Mouse (Mus musculus) midbrain, embryonic 12.5 days (tissue): Measurements from ENCODE around the gene Rccd1. TPM values are rescaled to one million over a fixed set of nuclear protein-coding genes. Genes with fewer than 3 reads are reported as not detected.

Source experiments
- ATAC-seq: fragments of 200-750 bp; cut with Nextera tagmentation; 2 replicates; pipeline ENCODE4 v1.8.0; 2017; ENCODE audit warnings: low read depth, moderate TSS enrichment, moderate library complexity; ENCODE audit not compliant: low FRiP score
- H3K27ac ChIP-seq: fragments of 300-500 bp; sonication (generic); replicated peaks from 2 replicates; pipeline ENCODE4 v1.5.1; 2016; ENCODE audit warnings: mild to moderate bottlenecking
- H3K27me3 ChIP-seq: fragments of 300-500 bp; sonication (generic); 2 replicates; pipeline ENCODE4 v1.6.1; 2016; ENCODE audit warnings: mild to moderate bottlenecking
- H3K36me3 ChIP-seq: fragments of 300-500 bp; sonication (generic); 2 replicates; pipeline ENCODE4 v1.6.1; 2016
- H3K4me1 ChIP-seq: fragments of 300-500 bp; sonication (generic); 2 replicates; pipeline ENCODE4 v1.6.1; 2016
- H3K4me2 ChIP-seq: fragments of 300-500 bp; sonication (generic); replicated peaks from 2 replicates; pipeline ENCODE4 v1.6.1; 2016; ENCODE audit warnings: mild to moderate bottlenecking, moderate library complexity
- H3K4me3 ChIP-seq: fragments of 300-500 bp; sonication (generic); 2 replicates; pipeline ENCODE4 v1.5.1; 2016; ENCODE audit warnings: mild to moderate bottlenecking
- H3K9ac ChIP-seq: fragments of 300-500 bp; sonication (generic); replicated peaks from 2 replicates; pipeline ENCODE4 v1.6.1; 2016; ENCODE audit warnings: mild to moderate bottlenecking, moderate library complexity
- H3K9me3 ChIP-seq: fragments of 300-500 bp; sonication (generic); 2 replicates; pipeline ENCODE4 v1.6.1; 2016; ENCODE audit warnings: mild to moderate bottlenecking
- WGBS: fragments of 180-500 bp; shearing (Covaris S2); methylation state at CpG from one replicate; pipeline ENCODE4 v1.1.7; 2016; 5-methylcytosine and 5-hydroxymethylcytosine counted together
- polyA plus RNA-seq: library from polyadenylated mRNA; unstranded; fragments of >200 nt; fragmentation: Nextera tagmentation; extraction: Ambion mirVana; gene quantifications from 2 replicates; pipeline ENCODE4 v1.2.1, GENCODE M21; 2016

Rccd1 gene
- polyA plus RNA-seq, 1 experiment from 2014 or later: 14.2 TPM

DNA sequence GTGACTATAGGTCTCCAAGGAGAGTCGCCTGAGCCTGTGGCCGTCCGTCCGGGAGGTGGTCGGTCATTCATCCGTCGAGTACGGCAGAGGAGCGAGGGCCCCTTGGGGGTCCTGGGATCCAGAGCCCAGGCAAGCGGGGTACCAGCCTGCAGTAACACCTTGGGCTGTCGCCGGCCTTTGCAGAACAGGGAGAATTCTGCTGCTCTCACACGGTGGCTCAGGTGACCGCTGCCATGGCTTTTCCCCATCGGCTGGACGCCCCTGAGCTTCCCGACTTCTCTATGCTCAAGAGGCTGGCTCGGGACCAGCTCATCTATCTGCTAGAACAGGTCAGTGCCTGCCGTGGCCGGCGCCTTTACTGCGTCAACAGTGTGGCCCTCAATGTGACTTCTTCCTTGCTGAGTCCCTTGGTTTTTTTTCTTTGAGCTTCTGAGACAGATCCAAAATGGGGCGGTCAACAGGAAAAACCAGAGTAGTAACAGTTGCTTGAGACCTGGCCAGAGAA, 54.5 kb downstream of the Rccd1 start:
- Histone ChIP-seq H3K4me2 (peak overlapping the region; percentile 92), H3K27ac (peak overlapping the region; percentile 73), H3K36me3 (peaks cover 51% of the 10 kb centered on the region), H3K9ac (peak overlapping the region; percentile 70), H3K27me3 (no peaks in the 10 kb centered on the region), H3K4me1 (peaks cover 23% of the 10 kb centered on the region), H3K4me3 (peak overlapping the region; percentile 87), H3K9me3 (peaks cover 18% of the 10 kb centered on the region)
- 1% methylated on average over 23 of the region's 23 CpGs for WGBS
- ATAC-seq: no peak

DNA sequence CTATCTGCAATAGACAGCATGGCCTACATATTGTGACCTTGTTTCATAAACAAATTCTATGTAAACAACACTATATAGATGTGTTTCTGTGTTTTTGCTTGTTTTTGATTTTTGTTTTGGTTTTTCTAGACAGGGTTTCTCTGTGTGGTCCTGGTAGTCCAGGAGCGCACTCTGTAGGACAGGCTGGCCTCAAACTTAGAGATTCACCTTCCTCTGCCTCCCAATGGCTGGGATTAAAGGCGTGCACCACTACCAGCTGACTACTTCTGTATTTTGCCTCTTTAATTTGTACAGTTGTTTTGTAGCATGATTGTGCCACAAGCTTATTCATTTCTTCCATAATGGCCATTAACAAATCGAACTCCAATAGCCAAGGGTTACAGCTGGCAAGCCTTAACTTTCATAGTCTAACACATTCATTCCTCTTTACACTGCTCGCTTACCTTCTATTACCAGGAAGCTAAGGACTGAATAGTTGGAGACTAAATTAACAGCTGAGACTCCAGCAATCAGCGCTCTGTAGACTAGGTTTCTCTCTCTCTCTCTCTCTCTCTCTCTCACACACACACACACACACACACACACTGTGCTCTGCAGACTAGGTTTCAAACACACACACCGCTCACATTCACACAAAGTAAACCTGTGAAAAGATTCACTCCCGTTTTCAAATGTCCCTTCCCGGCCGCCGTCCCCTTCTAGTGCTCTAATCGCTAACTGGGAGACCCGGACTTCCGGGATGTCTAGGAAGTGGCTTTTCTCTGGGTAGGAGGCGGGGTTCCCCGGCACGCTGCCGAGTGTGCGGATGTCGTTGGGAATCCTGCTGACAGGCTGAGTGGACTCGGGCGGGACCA, 55.1 kb downstream of the Rccd1 start, which contains the start of gene Vps33b:
Gene Vps33b, plus strand, starts transcription at position 753 of the 854 bp plus-strand sequence.
- WGBS: 4% methylated on average over 21 of the region's 21 CpGs
- Histone ChIP-seq H3K4me3 (peak within 1 kb of the TSS; percentile 87), H3K27me3 (no peaks in the 10 kb centered on the region), H3K9ac (peak within 1 kb of the TSS; percentile 70), H3K4me2 (peak within 1 kb of the TSS; percentile 92), H3K27ac (peak within 1 kb of the TSS; percentile 73), H3K4me1 (peaks cover 23% of the 10 kb centered on the region), H3K36me3 (peaks cover 51% of the 10 kb centered on the region), H3K9me3 (peaks cover 11% of the 10 kb centered on the region)
- peak; percentile 90 for ATAC-seq

DNA sequence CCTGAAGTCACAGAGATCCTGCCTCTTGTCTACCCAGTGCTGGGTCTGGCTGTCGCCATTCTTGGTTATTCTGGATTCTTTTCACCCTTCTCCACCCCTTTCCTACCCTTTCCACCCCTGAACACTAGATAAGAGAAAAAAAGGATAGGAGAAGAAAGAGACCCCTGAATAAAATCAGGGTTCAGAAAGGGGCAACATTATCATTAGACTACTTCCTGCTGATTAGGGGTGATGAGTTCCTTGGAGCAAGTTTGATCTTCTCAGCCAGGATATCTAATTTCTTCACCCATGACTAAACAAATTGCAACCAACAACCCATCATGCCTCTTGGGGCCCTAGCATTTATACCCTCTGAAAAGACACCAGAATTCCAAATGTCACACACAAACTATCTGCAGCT, 56.5 kb downstream of the Rccd1 start:
- H3K4me1 ChIP-seq: peaks cover 23% of the 10 kb centered on the region
- 74% methylated on average over 1 of the region's 1 CpGs for WGBS
- H3K9me3 ChIP-seq: no peaks in the 10 kb centered on the region
- no peaks in the 10 kb centered on the region for H3K27me3 ChIP-seq
- H3K36me3 ChIP-seq: peaks cover 40% of the 10 kb centered on the region
- ATAC-seq: no peak
- no peak overlapping the region for H3K4me2 ChIP-seq
- H3K4me3 ChIP-seq: no peak overlapping the region
- no peak overlapping the region for H3K27ac ChIP-seq
- H3K9ac ChIP-seq: no peak overlapping the region

DNA sequence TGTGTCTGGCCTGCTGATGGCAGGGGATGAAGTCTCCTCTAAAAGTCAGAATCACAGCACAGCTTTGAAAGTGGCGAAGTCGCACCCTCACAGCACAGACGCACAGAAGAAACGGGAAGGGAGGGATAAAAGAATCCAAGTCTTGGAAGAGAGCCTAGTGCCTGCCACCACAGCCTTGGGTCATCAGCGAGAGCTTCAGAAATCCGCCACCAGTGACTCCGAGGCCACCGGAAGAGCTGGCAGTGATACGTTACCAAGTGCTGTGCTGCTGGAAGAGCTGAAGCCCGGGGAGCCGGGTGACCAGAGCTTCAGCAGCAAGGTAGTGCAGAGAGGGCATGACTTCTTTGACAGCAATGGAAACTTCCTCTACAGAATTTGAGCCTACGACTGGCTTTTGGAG, 59.6 kb downstream of the Rccd1 start:
- no peak for ATAC-seq
- WGBS: 96% methylated on average over 12 of the region's 12 CpGs

DNA sequence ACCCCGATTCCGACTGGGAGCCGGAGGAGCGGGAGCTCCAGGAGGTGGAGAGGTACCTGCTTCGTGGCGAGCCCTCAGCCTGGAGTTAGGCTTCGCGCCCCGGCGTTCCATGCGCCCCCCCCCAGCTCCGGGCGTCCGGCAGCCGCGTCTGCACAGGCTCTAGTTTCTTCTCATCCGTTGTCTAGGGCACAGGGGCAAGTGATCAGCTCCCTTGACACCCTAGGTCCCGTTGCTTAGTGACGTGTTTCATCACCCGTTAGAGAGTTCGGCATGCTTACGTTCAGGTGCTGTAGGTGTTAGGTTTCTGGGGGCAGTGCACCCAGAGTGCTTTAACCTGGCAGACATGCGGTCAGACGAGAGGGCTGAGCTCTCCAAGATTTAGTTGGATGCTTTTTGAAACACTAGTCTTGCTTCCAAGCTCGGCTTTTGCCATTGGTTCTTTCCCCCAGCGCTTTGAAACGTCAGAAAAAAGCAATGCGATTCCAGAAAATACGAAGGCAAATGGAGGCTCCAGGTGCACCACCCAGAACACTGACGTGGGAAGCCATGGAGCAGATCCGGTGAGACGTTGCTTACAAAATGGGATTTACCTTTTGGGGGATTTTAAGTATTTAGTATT, 62.8 kb downstream of the Rccd1 start:
- Histone ChIP-seq H3K9ac (peak overlapping the region; percentile 78), H3K4me3 (peak overlapping the region; percentile 87), H3K27me3 (peaks cover 35% of the 10 kb centered on the region), H3K4me1 (peaks cover 14% of the 10 kb centered on the region), H3K4me2 (peak overlapping the region; percentile 96), H3K27ac (peak overlapping the region; percentile 52; the same call in 1 of the 2 replicates), H3K9me3 (no peaks in the 10 kb centered on the region), H3K36me3 (peaks cover 26% of the 10 kb centered on the region)
- peak; percentile 70 for ATAC-seq
- WGBS: 2% methylated on average over 29 of the region's 32 CpGs

More for the DNA sequence above, 59.6 kb downstream of the Rccd1 start:
- Histone ChIP-seq H3K4me1 (peaks cover 23% of the 10 kb centered on the region), H3K27ac (no peak overlapping the region), H3K27me3 (peaks cover 6% of the 10 kb centered on the region), H3K4me3 (no peak overlapping the region), H3K36me3 (peaks cover 33% of the 10 kb centered on the region), H3K9ac (no peak overlapping the region), H3K4me2 (no peak overlapping the region), H3K9me3 (no peaks in the 10 kb centered on the region)

DNA sequence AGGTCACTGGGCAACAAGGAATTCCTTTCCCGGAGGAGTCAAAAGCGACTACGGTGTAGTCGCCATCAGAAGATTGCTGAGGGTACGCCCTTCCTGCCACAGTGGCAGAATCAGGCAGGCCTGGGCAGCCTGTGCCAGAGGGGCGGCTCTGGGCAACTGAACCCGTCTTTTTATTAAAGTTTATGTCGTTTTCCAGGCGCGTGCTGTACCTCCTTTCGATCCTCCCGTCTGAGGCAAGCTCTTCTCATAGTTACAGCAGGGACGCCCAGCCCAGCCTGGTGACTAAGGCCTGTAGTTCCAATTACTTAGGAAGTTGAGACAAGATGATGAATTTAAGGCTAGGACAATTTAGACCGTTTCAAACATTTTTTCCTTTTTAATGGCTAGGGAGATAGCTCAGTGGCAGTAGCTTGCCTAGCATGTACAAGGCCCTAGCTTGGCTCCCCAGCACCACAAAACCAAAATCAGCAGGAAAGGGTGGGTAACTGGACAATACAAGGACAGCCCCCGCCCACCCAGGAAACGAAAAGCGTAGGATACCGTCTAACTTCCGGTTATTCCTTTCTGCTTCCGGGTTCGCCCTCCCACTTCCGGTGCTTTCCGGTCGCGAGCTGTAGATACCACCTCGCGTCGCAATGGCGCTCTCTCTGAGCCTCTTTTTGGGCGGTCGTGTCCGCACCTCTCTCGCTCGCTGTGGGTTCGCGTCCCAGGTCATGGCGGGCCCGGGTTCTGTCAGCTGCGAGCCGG, 63.5 kb downstream of the Rccd1 start, which contains the start of gene Ngrn:
Gene Ngrn, plus strand, starts transcription at position 591 of the 747 bp plus-strand sequence.
- Histone ChIP-seq H3K27me3 (peaks cover 35% of the 10 kb centered on the region), H3K27ac (peak within 1 kb of the TSS; percentile 54), H3K36me3 (peaks cover 19% of the 10 kb centered on the region), H3K9me3 (no peaks in the 10 kb centered on the region), H3K4me3 (peak within 1 kb of the TSS; percentile 87), H3K9ac (peak within 1 kb of the TSS; percentile 78), H3K4me2 (peak within 1 kb of the TSS; percentile 96), H3K4me1 (peaks cover 14% of the 10 kb centered on the region)
- ATAC-seq: peak; percentile 95
- WGBS: 27% methylated on average over 40 of the region's 40 CpGs

DNA sequence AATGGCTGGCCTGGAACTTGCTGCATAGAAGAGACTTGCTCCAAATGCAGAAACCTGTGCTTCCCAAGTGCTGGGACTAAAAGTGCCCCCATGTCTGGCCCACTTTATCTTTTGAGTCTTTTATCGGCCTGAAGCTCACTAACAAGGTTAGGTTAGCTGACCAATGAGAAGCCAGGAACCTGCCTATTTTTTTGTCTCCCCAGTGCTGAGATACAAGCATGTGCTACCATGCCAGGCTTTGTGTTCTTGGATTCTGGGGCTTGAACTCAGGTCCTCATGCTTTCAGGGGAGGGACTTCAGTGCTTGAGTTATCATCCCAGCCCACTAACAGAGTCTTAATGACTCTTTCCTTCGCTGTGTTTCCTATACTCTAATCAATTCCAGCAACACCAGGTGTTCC, 66.5 kb downstream of the Rccd1 start:
- Histone ChIP-seq H3K4me3 (no peak overlapping the region), H3K27ac (no peak overlapping the region), H3K9ac (no peak overlapping the region), H3K4me1 (peaks cover 14% of the 10 kb centered on the region), H3K9me3 (no peaks in the 10 kb centered on the region), H3K27me3 (peaks cover 46% of the 10 kb centered on the region), H3K4me2 (no peak overlapping the region), H3K36me3 (no peaks in the 10 kb centered on the region)
- WGBS: 58% methylated on average over 2 of the region's 2 CpGs
- no peak for ATAC-seq

DNA sequence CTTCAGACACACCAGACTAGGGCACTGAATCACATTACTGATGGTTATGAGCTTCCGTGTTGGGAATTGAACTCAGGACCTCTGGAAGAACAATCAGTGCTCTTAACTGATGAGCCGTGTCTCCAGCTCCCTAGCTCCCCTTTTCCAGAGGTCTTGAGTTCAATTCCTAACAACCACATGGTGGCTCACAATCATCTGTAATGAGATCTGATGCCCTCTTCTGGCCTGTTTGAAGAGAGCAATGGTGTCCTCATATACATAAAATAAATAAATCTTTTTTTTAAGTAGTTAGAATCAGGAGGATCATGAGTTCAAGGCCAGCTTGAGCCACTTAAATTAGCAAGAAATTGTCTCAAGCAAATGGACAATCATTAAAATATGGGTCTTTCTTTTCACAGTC, 68.3 kb downstream of the Rccd1 start:
- Histone ChIP-seq H3K9ac (no peak overlapping the region), H3K4me2 (no peak overlapping the region), H3K27ac (no peak overlapping the region), H3K4me1 (peaks cover 6% of the 10 kb centered on the region; the same call in 1 of the 2 replicates), H3K27me3 (peaks cover 57% of the 10 kb centered on the region), H3K36me3 (no peaks in the 10 kb centered on the region), H3K9me3 (no peaks in the 10 kb centered on the region), H3K4me3 (no peak overlapping the region)
- no peak for ATAC-seq
- WGBS: 79% methylated on average over 2 of the region's 2 CpGs

DNA sequence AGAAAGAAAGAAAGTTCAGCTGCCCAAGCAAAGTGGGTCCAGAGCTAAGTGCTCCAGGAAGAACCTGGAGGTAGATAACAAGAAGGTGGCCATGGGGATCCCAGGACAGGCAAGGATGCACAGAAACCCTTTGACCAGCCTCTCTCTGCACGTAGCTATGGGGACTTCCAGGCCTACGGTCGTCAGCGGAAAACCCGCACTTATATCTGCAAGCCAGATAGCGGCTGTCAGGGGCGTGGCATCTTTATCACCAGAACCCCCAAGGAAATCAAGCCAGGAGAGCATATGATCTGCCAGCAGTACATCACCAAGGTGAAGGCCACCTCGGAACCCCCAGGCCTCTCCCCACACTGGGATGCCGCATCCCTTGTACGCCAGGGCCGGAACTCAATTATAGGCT, 71.4 kb downstream of the Rccd1 start:
- no peak overlapping the region for H3K27ac ChIP-seq
- H3K4me1 ChIP-seq: no peaks in the 10 kb centered on the region
- no peak overlapping the region for H3K4me2 ChIP-seq
- no peaks in the 10 kb centered on the region for H3K9me3 ChIP-seq
- H3K9ac ChIP-seq: no peak overlapping the region
- H3K4me3 ChIP-seq: no peak overlapping the region
- peaks cover 42% of the 10 kb centered on the region for H3K27me3 ChIP-seq
- 91% methylated on average over 11 of the region's 11 CpGs for WGBS
- H3K36me3 ChIP-seq: no peaks in the 10 kb centered on the region
- no peak for ATAC-seq

DNA sequence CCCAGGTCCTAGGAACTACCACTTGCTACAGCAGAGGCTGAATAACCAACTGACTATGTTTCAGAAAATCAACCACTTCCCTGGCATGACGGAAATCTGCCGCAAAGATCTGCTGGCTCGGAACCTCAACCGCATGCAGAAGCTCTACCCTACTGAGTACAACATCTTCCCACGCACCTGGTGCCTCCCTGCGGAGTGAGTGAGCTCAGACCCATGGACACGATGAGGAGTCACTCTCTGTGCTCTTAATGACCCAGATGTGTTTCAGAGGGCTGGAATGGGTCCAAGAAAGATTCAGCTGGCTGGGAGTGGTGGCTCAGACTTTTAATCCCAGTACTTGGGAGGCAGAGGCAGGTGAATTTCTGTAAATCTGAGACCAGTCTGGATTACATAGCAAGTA, 71.8 kb downstream of the Rccd1 start:
- 85% methylated on average over 7 of the region's 7 CpGs for WGBS
- ATAC-seq: no peak
- Histone ChIP-seq H3K4me1 (no peaks in the 10 kb centered on the region), H3K4me3 (no peak overlapping the region), H3K9me3 (no peaks in the 10 kb centered on the region), H3K4me2 (no peak overlapping the region), H3K9ac (no peak overlapping the region), H3K27ac (no peak overlapping the region), H3K27me3 (peaks cover 38% of the 10 kb centered on the region), H3K36me3 (no peaks in the 10 kb centered on the region)

DNA sequence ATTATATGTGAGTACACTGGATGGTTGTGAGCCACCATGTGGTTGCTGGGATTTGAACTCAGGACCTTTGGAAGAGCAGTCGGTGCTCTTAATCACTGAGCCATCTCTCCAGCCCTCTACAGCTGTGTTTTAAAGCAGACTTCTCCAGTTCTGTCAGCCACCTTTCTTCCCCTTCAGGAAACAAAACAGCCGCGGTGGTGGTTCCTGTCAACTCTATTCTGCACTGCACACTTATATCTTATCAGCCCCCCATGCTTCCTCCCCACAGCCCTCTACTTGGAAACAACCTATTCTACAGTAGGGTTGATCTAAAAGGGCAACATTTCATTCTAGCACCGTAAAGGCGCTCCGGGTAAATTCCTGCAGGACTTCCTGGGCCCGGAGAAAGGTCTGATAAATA, 77.4 kb downstream of the Rccd1 start:
- H3K27ac ChIP-seq: peak overlapping the region; percentile 88; the same call in 1 of the 2 replicates
- no peaks in the 10 kb centered on the region for H3K36me3 ChIP-seq
- H3K9me3 ChIP-seq: no peaks in the 10 kb centered on the region
- H3K4me1 ChIP-seq: no peaks in the 10 kb centered on the region
- peak overlapping the region; percentile 55 for H3K4me2 ChIP-seq
- WGBS: 66% methylated on average over 7 of the region's 7 CpGs
- ATAC-seq: no peak
- H3K4me3 ChIP-seq: peak overlapping the region; percentile 50
- H3K9ac ChIP-seq: no peak overlapping the region
- peaks cover 11% of the 10 kb centered on the region; the same call in 1 of the 2 replicates for H3K27me3 ChIP-seq
